Mouse (Mus musculus): ENCODE measurements around the gene Ralgapb.
A peak's percentile ranks its signal among the peaks of the same experiment; 100 is the strongest.

DNA sequence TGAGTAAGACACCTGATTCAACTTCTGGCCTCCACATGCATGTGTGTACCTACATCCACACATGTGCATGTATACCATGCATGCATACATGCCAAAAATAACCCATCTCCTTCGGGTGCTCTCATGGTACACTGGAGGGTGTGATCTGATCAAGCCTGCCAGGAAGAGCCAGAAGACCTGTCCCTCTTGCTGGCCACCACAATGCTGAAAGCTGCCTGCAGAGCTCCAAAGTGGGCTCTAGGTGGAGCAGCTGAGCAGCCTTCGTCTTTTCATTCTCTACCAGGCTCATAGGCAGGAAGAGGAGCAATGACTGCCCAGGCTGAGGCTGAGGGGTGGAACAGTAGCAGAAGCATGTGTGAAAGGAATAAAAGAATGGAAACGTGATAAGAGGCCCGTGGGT lies 124.4 kb downstream of the Ralgapb start:
- TF ChIP-seq CTCF (IDR thresholded peaks at IDR 0.05; ENCODE audit: low read depth, low read length), result peak; percentile 85
- no peak for TF ChIP-seq POLR2A (IDR thresholded peaks at IDR 0.05; ENCODE audit: extremely low read depth, insufficient read depth, low read length)

Data from liver, adult 2 months (tissue).